Mouse (Mus musculus) limb, embryonic 14.5 days (tissue): Measurements from ENCODE around the gene Padi2. TPM values are rescaled to one million over a fixed set of nuclear protein-coding genes. Genes with fewer than 3 reads are reported as not detected.

Experiments used
- ATAC-seq: fragments of 200-750 bp; cut with Nextera tagmentation; 2 replicates; pipeline ENCODE4 v1.8.0; 2017; ENCODE audit warnings: low read depth, moderate number of reproducible peaks, moderate TSS enrichment; ENCODE audit not compliant: low FRiP score
- DNase-seq: peaks from one replicate; pipeline ENCODE4 v3.0.0-alpha.2; 2015; ENCODE audit warnings: low spot score
- H3K27ac ChIP-seq: fragments of 300-500 bp; sonication (generic); replicated peaks from 2 replicates; pipeline ENCODE4 v1.5.1; 2014; ENCODE audit warnings: low read depth, mild to moderate bottlenecking, low read length, moderate library complexity, mixed read lengths
- H3K27me3 ChIP-seq: fragments of 300-500 bp; sonication (generic); 2 replicates; pipeline ENCODE4 v1.6.1; 2014; ENCODE audit warnings: low read length, mixed read lengths; ENCODE audit not compliant: control insufficient read depth, insufficient read depth
- H3K36me3 ChIP-seq: fragments of 300-500 bp; sonication (generic); 2 replicates; pipeline ENCODE4 v1.6.1; 2014; ENCODE audit warnings: mild to moderate bottlenecking, low read length, moderate library complexity, mixed read lengths; ENCODE audit not compliant: control insufficient read depth, insufficient read depth
- H3K4me1 ChIP-seq: fragments of 300-500 bp; sonication (generic); 2 replicates; pipeline ENCODE4 v1.6.1; 2014; ENCODE audit warnings: antibody characterized with exemption, low read length, mixed read lengths; ENCODE audit not compliant: control insufficient read depth, insufficient read depth
- H3K4me2 ChIP-seq: fragments of 300-500 bp; sonication (generic); replicated peaks from 2 replicates; pipeline ENCODE4 v1.6.1; 2014; ENCODE audit warnings: low read depth, mild to moderate bottlenecking, low read length, moderate library complexity; ENCODE audit not compliant: severe bottlenecking
- H3K4me3 ChIP-seq: fragments of 300-500 bp; sonication (generic); replicated peaks from 2 replicates; pipeline ENCODE4 v1.5.1; 2014; ENCODE audit warnings: low read length
- H3K9ac ChIP-seq: fragments of 300-500 bp; sonication (generic); 2 replicates; pipeline ENCODE4 v1.6.1; 2014; ENCODE audit warnings: mild to moderate bottlenecking, low read depth, low read length, moderate library complexity; ENCODE audit not compliant: severe bottlenecking
- H3K9me3 ChIP-seq: fragments of 300-500 bp; sonication (generic); 2 replicates; pipeline ENCODE4 v1.6.1; 2016; ENCODE audit warnings: low read length; ENCODE audit not compliant: control insufficient read depth
- POLR2A ChIP-seq: fragments of 200-500 bp; IDR thresholded peaks from 2 replicates; pipeline ENCODE4 v1.8.0; 2012; ENCODE audit warnings: inconsistent platforms, mild to moderate bottlenecking, moderate library complexity, borderline replicate concordance; ENCODE audit not compliant: insufficient read depth, insufficient read length; ENCODE audit errors: extremely low read depth
- WGBS: fragments of 180-500 bp; shearing (Covaris S2); extraction: QIAGEN DNeasy Blood & Tissue Kit; methylation state at CpG from one replicate; pipeline ENCODE4 v1.1.7; 2014; 5-methylcytosine and 5-hydroxymethylcytosine counted together
- polyA plus RNA-seq, 2 experiments: library from polyadenylated mRNA; depleted of rRNA in 1 of 2; stranded (reverse) in 1 of 2; unstranded in 1 of 2; fragments of >200 nt; fragmentation: Nextera tagmentation in 1 of 2; extraction: Ambion mirVana in 1 of 2; gene quantifications; 2 replicates each; pipeline versions ENCODE4 v1.2.1 to v1.2.3; 2012 to 2014

Padi2 gene
- polyA plus RNA-seq, 2 experiments, result 1.3 to 1.9 TPM

DNA sequence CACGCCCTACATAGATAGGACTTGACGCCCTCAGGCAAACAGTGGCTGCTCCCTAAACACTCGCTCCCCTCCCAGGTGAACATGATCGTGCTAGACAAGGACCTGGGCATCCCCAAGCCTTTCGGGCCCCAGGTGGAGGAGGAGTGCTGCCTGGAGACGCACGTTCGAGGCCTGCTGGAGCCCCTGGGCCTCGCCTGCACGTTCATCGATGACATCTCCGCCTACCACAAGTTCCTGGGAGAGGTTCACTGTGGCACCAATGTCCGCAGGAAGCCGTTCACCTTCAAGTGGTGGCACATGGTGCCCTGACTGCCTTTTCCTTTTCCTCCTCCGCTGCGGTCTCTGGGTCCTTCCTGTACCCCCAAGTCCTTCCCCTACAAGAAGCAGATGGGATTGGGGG lies 43.5 kb downstream of the Padi2 start:
- Histone ChIP-seq H3K4me3 (no peak overlapping the region), H3K27me3 (no peaks in the 10 kb centered on the region), H3K9me3 (no peaks in the 10 kb centered on the region), H3K9ac (no peak overlapping the region), H3K27ac (no peak overlapping the region), H3K4me1 (no peaks in the 10 kb centered on the region), H3K36me3 (no peaks in the 10 kb centered on the region), H3K4me2 (no peak overlapping the region)
- WGBS, result 84% methylated on average over 16 of the region's 16 CpGs
- ATAC-seq, result no peak
- no peak for TF ChIP-seq POLR2A
- DNase-seq, result no peak

DNA sequence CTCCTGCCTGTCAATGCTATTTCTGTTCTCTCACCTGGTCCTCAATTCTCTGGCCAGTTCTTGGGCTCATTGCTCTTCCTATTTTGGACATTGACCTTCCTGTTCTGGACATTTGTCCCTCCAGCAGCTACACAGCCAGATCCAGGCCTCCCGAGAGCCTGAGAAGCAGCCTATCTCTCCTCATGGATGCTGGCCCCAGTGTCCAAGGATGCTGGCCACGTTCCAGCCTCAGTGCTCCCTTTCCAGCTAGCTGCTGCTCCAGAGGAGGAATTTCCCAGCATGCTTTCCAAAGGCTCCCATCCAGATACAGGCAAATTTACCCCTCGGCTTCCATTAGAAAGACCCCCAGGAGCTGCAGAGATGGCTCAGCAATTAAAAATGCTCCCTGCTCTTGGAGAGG lies 44.4 kb downstream of the Padi2 start:
- no peak overlapping the region for H3K4me3 ChIP-seq
- no peak overlapping the region for H3K4me2 ChIP-seq
- no peaks in the 10 kb centered on the region for H3K36me3 ChIP-seq
- H3K27me3 ChIP-seq, result no peaks in the 10 kb centered on the region
- 77% methylated on average over 3 of the region's 3 CpGs for WGBS
- ATAC-seq (no peak), DNase-seq (no peak)
- H3K27ac ChIP-seq, result no peak overlapping the region
- no peak overlapping the region for H3K9ac ChIP-seq
- no peak for TF ChIP-seq POLR2A
- no peaks in the 10 kb centered on the region for H3K4me1 ChIP-seq
- no peaks in the 10 kb centered on the region for H3K9me3 ChIP-seq

DNA sequence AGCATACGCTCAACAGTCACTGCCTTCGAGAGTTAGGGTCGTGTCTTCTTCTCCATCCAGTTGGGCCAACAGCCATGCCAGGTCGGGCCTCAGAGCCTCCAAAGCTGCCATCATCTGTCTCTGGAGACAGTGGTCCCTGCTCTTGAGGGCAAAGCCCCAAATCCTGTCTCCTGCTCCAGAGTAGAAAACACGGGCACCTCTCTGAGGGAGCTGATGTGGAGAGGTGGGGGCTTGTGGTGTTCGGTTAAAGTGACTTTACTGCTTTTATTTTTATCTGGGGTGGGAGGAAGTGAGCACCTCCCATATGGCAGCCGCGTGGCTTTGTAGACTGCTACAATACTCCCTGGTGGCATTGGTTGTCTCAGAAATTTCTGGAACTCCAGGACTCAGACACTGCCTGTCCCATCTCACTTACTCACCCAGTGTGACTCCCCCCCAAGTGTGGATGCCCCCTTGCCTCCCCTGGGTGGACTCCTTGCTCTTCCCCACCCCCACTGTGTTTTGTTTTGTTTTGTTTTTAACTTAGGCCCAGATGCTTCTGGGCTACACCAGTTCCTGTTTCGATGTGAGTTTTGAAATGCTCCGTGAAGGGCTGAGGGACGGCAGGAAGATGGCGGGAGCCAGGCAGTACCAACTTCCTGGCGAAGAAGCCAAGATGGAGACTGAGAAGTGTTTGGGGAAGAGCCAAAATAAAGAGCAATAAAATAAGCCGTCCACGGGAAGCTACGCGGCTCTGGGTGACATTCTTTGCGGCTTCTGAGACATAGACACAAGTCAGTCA lies 45.9 kb downstream of the Padi2 start:
- DNase-seq (no peak), ATAC-seq (no peak)
- 81% methylated on average over 16 of the region's 18 CpGs for WGBS
- no peak overlapping the region for H3K4me2 ChIP-seq
- no peaks in the 10 kb centered on the region for H3K4me1 ChIP-seq
- no peaks in the 10 kb centered on the region for H3K27me3 ChIP-seq
- no peak overlapping the region for H3K27ac ChIP-seq
- no peak for TF ChIP-seq POLR2A
- H3K36me3 ChIP-seq, result no peaks in the 10 kb centered on the region
- no peak overlapping the region for H3K4me3 ChIP-seq
- H3K9ac ChIP-seq, result no peak overlapping the region
- H3K9me3 ChIP-seq, result no peaks in the 10 kb centered on the region

DNA sequence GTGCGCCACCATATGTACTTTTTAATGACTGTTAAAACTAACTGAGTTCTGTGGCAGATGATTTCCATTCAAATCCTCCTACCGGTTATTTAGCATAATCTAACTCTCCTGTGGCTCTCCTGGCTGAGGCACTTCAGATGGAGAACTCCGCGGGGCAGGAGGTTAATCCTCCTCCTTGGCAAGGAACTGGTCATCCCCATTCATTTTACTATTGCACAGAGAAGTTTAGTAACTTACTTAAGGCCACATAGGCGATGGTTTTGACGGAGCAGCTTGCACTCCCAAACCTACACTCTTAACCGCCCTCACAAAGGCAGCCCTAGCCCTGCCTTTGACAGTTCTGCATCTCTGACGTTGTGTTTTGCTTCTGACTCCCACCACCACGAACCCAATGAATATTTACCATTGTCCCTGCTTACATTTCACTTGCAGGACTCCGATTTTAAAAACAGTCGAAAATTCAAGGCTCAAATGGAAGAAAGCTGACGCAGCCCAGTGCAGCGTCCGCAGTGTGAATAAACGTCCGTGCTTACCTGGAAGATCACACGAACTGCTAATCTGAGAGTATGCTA lies 51.1 kb downstream of the Padi2 start:
- Histone ChIP-seq H3K9me3 (no peaks in the 10 kb centered on the region), H3K9ac (peak overlapping the region; percentile 48), H3K4me1 (peaks cover 8% of the 10 kb centered on the region), H3K27ac (no peak overlapping the region), H3K4me3 (peak overlapping the region; percentile 37), H3K4me2 (peak overlapping the region; percentile 65), H3K36me3 (no peaks in the 10 kb centered on the region), H3K27me3 (no peaks in the 10 kb centered on the region)
- DNase-seq (no peak), ATAC-seq (no peak)
- TF ChIP-seq POLR2A, result no peak
- WGBS, result 5% methylated on average over 17 of the region's 17 CpGs

DNA sequence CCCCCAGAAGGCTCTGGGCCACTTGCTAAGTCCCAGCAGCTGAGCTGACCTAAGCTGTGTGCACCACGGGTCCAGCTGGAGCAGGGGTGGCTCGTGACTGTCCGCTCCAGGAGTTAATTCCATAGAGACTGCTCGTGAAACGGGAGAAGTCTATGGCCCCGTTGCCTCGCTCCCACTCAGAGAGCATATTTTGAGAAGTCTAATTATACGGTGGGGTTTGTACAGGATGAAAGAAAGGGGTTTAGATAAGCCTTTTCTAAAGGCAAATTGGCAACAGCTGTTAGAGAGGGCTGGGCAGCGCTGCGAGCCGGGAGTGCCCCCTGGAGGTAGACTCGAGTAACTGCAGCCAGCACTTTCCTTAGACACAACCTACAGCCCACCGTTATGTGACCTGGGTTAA lies 51.6 kb downstream of the Padi2 start:
- Histone ChIP-seq H3K4me1 (peaks cover 12% of the 10 kb centered on the region), H3K27me3 (no peaks in the 10 kb centered on the region), H3K9ac (peak overlapping the region; percentile 48), H3K4me2 (peak overlapping the region; percentile 65), H3K4me3 (peak overlapping the region; percentile 37), H3K27ac (no peak overlapping the region), H3K36me3 (no peaks in the 10 kb centered on the region), H3K9me3 (no peaks in the 10 kb centered on the region)
- DNase-seq (peak; percentile 88), ATAC-seq (peak; percentile 39)
- TF ChIP-seq POLR2A, result 0 out of 2 replicates have a peak, but pooled peaks have one; percentile 17
- under 1% methylated on average over 13 of the region's 13 CpGs for WGBS

DNA sequence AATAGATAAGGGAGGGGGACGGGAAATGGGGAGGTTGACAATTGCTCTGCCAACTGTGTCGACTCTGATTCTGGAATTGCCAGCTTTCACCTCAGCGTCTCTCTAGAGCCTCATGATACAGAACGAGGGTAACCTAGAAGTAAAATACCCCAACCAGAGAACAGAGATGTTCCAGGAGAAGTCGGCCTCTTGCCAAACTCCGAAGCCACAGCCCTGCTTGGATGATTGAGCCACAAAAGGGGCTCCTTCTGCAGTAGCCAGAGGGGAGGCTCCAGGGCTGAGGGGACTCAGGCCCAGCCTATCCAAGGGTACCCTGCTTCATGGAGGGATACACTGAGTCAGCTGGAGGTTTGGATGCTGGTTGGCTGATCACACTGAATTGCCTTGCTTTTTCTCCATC lies 52.2 kb downstream of the Padi2 start:
- H3K4me1 ChIP-seq, result peaks cover 15% of the 10 kb centered on the region
- H3K27ac ChIP-seq, result no peak overlapping the region
- 53% methylated on average over 6 of the region's 6 CpGs for WGBS
- DNase-seq, result no peak
- no peak for TF ChIP-seq POLR2A
- H3K36me3 ChIP-seq, result no peaks in the 10 kb centered on the region
- no peak overlapping the region for H3K4me2 ChIP-seq
- ATAC-seq, result no peak
- H3K9me3 ChIP-seq, result no peaks in the 10 kb centered on the region
- no peaks in the 10 kb centered on the region for H3K27me3 ChIP-seq
- H3K4me3 ChIP-seq, result no peak overlapping the region
- no peak overlapping the region for H3K9ac ChIP-seq
